Comparison of ENCODE assay signal across 9 mouse cellular contexts in the genomic region with DNA sequence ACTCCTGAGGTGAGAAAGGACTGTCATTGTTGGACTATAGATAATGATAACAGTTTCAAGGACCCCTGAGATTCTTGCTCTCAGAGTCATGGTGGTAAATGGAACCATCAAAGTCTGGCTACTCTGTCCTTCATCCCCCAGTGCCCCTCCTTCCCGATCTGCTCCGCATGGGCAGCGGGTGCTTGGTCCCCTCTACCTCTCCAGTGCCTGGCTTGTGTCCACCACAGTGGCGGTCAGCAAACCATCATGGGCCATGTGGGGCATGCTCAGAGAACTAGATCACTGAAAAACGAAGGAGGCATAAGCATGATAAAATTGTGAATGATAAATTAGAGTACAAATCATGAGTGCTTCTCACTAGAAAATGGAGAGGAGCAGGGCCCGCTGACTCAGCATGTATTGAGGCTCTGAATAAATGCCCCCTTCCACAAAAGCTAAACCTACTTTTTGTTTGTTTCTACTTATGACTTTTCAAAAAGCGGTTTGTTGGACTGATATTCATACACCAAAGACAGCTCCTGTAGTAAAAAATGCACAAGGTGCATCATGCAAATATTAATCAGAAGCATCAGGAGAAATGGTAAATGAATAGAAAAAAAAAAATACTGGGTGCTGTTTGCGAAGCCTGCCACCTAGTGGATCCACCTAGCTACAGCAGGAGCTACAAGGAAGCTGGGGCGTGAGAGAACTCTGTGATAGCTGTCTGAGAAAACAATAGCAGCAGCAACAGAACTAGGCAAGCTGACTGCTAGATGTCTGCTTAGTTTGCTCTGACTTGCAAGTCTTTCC. TPM values are rescaled to one million over a fixed set of nuclear protein-coding genes. Genes with fewer than 3 reads are reported as not detected.
A peak's percentile ranks its signal among the peaks of the same experiment; 100 is the strongest.
DNase-seq lines count a peak whose midpoint lies in the region; ATAC-seq and TF ChIP-seq lines count a peak whose summit lies in the region.
"Had no signal": no experiment of that assay in that cellular context is flagged by ENCODE, and none has a peak within 500 bp of the region (broad histone marks: within the 10 kb centered on the region; RNA-seq: fewer than 3 reads in every experiment).

No protein-coding gene starts in this region.

- no peak overlapping the region for H3K9ac ChIP-seq in hindbrain, embryonic 11.5 days (ENCODE audit: low read depth, low read length)
- H3K9ac ChIP-seq in hindbrain, embryonic 16.5 days (ENCODE audit: low read depth, low read length), result no peak overlapping the region
- no peak overlapping the region for H3K9ac ChIP-seq in ES-Bruce4 (ENCODE audit: low read depth, poor library complexity, severe bottlenecking)

- H3K9me3 ChIP-seq in hindbrain, embryonic 11.5 days (ENCODE audit: control insufficient read depth, low read length), result no peaks in the 10 kb centered on the region
- no peaks in the 10 kb centered on the region for H3K9me3 ChIP-seq in hindbrain, embryonic 16.5 days (ENCODE audit: control insufficient read depth, low read length)
- no peaks in the 10 kb centered on the region for H3K9me3 ChIP-seq in ES-Bruce4 (replicated peaks; ENCODE audit: control insufficient read depth, insufficient read depth, low read length, poor library complexity, severe bottlenecking)
- H3K9me3 ChIP-seq: megakaryocyte, embryonic 14.5 days had no signal

- H3K27me3 ChIP-seq in hindbrain, embryonic 11.5 days (ENCODE audit: control insufficient read depth, insufficient read depth, low read length), result no peaks in the 10 kb centered on the region
- no peaks in the 10 kb centered on the region for H3K27me3 ChIP-seq in hindbrain, embryonic 16.5 days (replicated peaks; ENCODE audit: control insufficient read depth, insufficient read depth, low read length)
- H3K27me3 ChIP-seq in ES-Bruce4 (ENCODE audit: control insufficient read depth, insufficient read depth, low read length, poor library complexity, severe bottlenecking), result no peaks in the 10 kb centered on the region
- H3K27me3 ChIP-seq: megakaryocyte, embryonic 14.5 days had no signal

- TF ChIP-seq CTCF in ES-Bruce4 (IDR thresholded peaks at IDR 0.05; ENCODE audit: low read depth, low read length), result peak; percentile 68
- peak; percentile 99 for TF ChIP-seq CTCF in layer of hippocampus, adult 2 months (conservative IDR thresholded peaks at IDR 0.05)

- H3K4me1 ChIP-seq in hindbrain, embryonic 11.5 days (replicated peaks; ENCODE audit: control insufficient read depth, insufficient read depth, low read length), result no peaks in the 10 kb centered on the region
- H3K4me1 ChIP-seq in hindbrain, embryonic 16.5 days (ENCODE audit: control insufficient read depth, insufficient read depth, low read depth, low read length), result no peaks in the 10 kb centered on the region
- peaks cover 4% of the 10 kb centered on the region for H3K4me1 ChIP-seq in ES-Bruce4 (ENCODE audit: control insufficient read depth, insufficient read depth, low read length)

- DNase-seq in hindbrain, embryonic 11.5 days (ENCODE audit: low spot score), result peak; percentile 61
- DNase-seq in cerebellum, adult 9-10 months, result peak; percentile 35
- DNase-seq in layer of hippocampus, adult 2 months (ENCODE audit: low spot score in 2 of 2), result peak; percentile 72 to 74
- DNase-seq in lung, postnatal 36 days, result peak; percentile 76
- DNase-seq in spleen, postnatal 36 days (ENCODE audit: low spot score in 2 of 2), result peak; percentile 47 to 58

- TF ChIP-seq POLR2A in ES-Bruce4 (IDR thresholded peaks at IDR 0.05; ENCODE audit: insufficient read depth, low read length), result no peak

- no peak overlapping the region for H3K4me3 ChIP-seq in hindbrain, embryonic 11.5 days (ENCODE audit: low read depth, low read length)
- no peak overlapping the region for H3K4me3 ChIP-seq in hindbrain, embryonic 16.5 days (ENCODE audit: low read length)
- no peak overlapping the region for H3K4me3 ChIP-seq in ES-Bruce4 (ENCODE audit: low read depth, low read length)
- no peak overlapping the region for H3K4me3 ChIP-seq in layer of hippocampus, adult 2 months
- H3K4me3 ChIP-seq: megakaryocyte, embryonic 14.5 days had no signal

- H3K36me3 ChIP-seq in hindbrain, embryonic 11.5 days (ENCODE audit: control insufficient read depth, insufficient read depth, low read length), result no peaks in the 10 kb centered on the region
- no peaks in the 10 kb centered on the region for H3K36me3 ChIP-seq in hindbrain, embryonic 16.5 days (ENCODE audit: control insufficient read depth, insufficient read depth, low read length)
- H3K36me3 ChIP-seq in ES-Bruce4 (ENCODE audit: control insufficient read depth, insufficient read depth, low read length, poor library complexity, severe bottlenecking), result no peaks in the 10 kb centered on the region

- ATAC-seq in hindbrain, embryonic 11.5 days (ENCODE audit: low FRiP score), result no peak
- ATAC-seq in hindbrain, embryonic 16.5 days, result no peak
- peak; percentile 30 for ATAC-seq in frontal cortex, adult (ENCODE audit: low TSS enrichment)

- 68% methylated on average over 9 of the region's 9 CpGs for WGBS in hindbrain, embryonic 11.5 days
- 69% methylated on average over 9 of the region's 9 CpGs for WGBS in hindbrain, embryonic 16.5 days

- H3K27ac ChIP-seq in hindbrain, embryonic 11.5 days (ENCODE audit: low read depth, low read length), result no peak overlapping the region
- no peak overlapping the region for H3K27ac ChIP-seq in hindbrain, embryonic 16.5 days (ENCODE audit: low read depth, low read length)
- H3K27ac ChIP-seq in ES-Bruce4 (ENCODE audit: insufficient read depth, low read length), result peak overlapping the region; percentile 15; the same call in 1 of the 2 replicates
- H3K27ac ChIP-seq in layer of hippocampus, adult 2 months, result peak overlapping the region; percentile 68

- no peak overlapping the region for H3K4me2 ChIP-seq in hindbrain, embryonic 11.5 days (replicated peaks; ENCODE audit: low read depth, low read length)
- H3K4me2 ChIP-seq in hindbrain, embryonic 16.5 days (ENCODE audit: low read length), result no peak overlapping the region

- no peak for TF ChIP-seq EP300 in ES-Bruce4 (IDR thresholded peaks at IDR 0.05; ENCODE audit: insufficient read depth, low read depth, low read length)

RNA-seq across cellular contexts. Expression of a gene that starts 51.3 kb away (rescaled TPM):
- 0.78 and 1.2 TPM in 2 replicates for polyA plus RNA-seq in hindbrain, embryonic 11.5 days (2014; fragmentation: Nextera tagmentation; extraction: Ambion mirVana)
- polyA plus RNA-seq in hindbrain, embryonic 16.5 days (2015; fragmentation: Nextera tagmentation; extraction: Ambion mirVana), result 0.49 and 0.63 TPM in 2 replicates
- polyA plus RNA-seq in ES-Bruce4 (2011; ENCODE audit: insufficient read depth, insufficient read length, low read depth, missing spikeins), result not detected in 2 replicates
- 1 to 10 TPM; 2.1 to 2.4 TPM for total RNA-seq in layer of hippocampus, adult 2 months (2021)

Comparison
In these comparisons a context has a peak if more than half of its experiments do, and no peak if none do; other contexts are left out.
1. H3K27ac ChIP-seq: peak in ES-Bruce4 (single experiment) and layer of hippocampus, adult 2 months (single experiment); none in hindbrain, embryonic 11.5 days (single experiment) and hindbrain, embryonic 16.5 days (single experiment).
2. Peak in every context shown above with its lines, with median percentiles within 50 percentile points of each other: DNase-seq.